Mouse (Mus musculus) C3H10T1/2 (cell line): ENCODE data around the gene Olfr828. TPM values are rescaled to one million over a fixed set of nuclear protein-coding genes. Genes with fewer than 3 reads are reported as not detected.

Experiments
- polyA plus RNA-seq, 2 experiments: library from polyadenylated mRNA; unstranded; fragments of >200 nt; fragmentation: generic; extraction: Trizol; gene quantifications; one replicate each; pipeline ENCODE4 v1.2.1; 2012; ENCODE audit warnings: missing spikeins in 2 of 2

Gene Olfr828
- not detected for polyA plus RNA-seq

DNA sequence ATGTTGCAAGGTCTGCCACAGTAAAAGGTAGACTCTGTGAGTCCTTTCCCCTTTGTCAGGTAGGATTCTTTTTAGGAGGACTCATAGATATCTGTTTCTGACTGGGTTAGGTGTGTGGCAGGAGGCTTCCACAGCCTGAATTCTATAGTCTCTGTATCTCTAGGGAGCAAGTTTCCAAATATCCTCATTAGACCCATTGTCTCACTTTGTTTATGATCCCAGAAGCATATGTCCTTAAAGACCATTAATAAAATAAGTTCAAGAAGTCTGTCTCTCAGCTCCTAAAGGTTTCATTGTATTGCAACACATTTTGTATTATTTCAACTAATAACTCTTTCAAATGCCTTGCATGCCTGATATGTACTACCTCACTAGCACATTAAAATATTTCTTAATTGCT is at the start of gene Olfr828:
Gene Olfr828, minus strand, starts transcription at position 101 of the 400 bp plus-strand sequence.

DNA sequence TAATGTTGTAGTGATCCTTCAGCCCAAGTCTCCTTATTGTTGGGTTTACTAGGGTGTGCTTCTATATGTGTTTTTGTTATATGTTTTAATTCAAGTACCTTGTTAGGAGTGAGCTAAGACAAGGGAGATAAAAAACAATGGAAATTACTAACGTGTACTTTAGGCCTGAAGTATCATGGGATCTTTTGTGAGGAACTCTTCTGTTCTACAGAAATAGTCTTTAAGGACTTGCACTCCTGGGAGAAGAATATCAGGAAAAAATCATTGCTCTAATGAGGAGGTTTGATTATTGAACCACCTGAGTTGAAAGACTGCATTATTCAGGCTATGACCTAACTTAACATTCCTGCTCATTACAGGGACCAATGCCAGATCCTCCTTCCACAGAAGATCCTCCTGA is 35.3 kb upstream of the Olfr828 start, which contains the start of gene Olfr829:
Gene Olfr829, plus strand, starts transcription at position 301 of the 400 bp plus-strand sequence.

Other genes starting within 250 kb of the Olfr828 start
- not detected for gene Muc16, start 145.0 kb downstream of the Olfr828 start, polyA plus RNA-seq
- gene Olfr24, start 55.5 kb downstream of the Olfr828 start, polyA plus RNA-seq, result not detected
- not detected for gene Olfr829, start 35.4 kb upstream of the Olfr828 start, polyA plus RNA-seq
- not detected for gene Olfr830, start 55.2 kb upstream of the Olfr828 start, polyA plus RNA-seq
- not detected for gene Olfr832, start 117.6 kb upstream of the Olfr828 start, polyA plus RNA-seq
- not detected for gene Olfr834, start 168.5 kb upstream of the Olfr828 start, polyA plus RNA-seq
- not detected for gene Olfr835, start 213.2 kb upstream of the Olfr828 start, polyA plus RNA-seq